Mouse (Mus musculus) intestine, embryonic 16.5 days (tissue): Measurements from ENCODE around the gene Lhb. TPM values are rescaled to one million over a fixed set of nuclear protein-coding genes. Genes with fewer than 3 reads are reported as not detected.
A peak's percentile ranks its signal among the peaks of the same experiment; 100 is the strongest.

ENCODE experiments used
- ATAC-seq: fragments of 200-750 bp; cut with Nextera tagmentation; 2 replicates; pipeline ENCODE4 v1.8.0; 2017; ENCODE audit warnings: moderate TSS enrichment, moderate library complexity
- H3K27ac ChIP-seq: fragments of 300-500 bp; sonication (generic); 2 replicates; pipeline ENCODE4 v1.5.1; 2014; ENCODE audit warnings: mild to moderate bottlenecking, low read length
- H3K27me3 ChIP-seq: fragments of 300-500 bp; sonication (generic); replicated peaks from 2 replicates; pipeline ENCODE4 v1.6.1; 2014; ENCODE audit warnings: low read length, control low read depth, mixed read lengths; ENCODE audit not compliant: control insufficient read depth, insufficient read depth
- H3K36me3 ChIP-seq: fragments of 300-500 bp; sonication (generic); 2 replicates; pipeline ENCODE4 v1.6.1; 2014; ENCODE audit warnings: low read length, control low read depth; ENCODE audit not compliant: control insufficient read depth, insufficient read depth
- H3K4me1 ChIP-seq: fragments of 300-500 bp; sonication (generic); 2 replicates; pipeline ENCODE4 v1.6.1; 2014; ENCODE audit warnings: low read length, control low read depth, mixed read lengths; ENCODE audit not compliant: control insufficient read depth, insufficient read depth
- H3K4me2 ChIP-seq: fragments of 300-500 bp; sonication (generic); 2 replicates; pipeline ENCODE4 v1.6.1; 2014; ENCODE audit warnings: low read depth, low read length, control low read depth
- H3K4me3 ChIP-seq: fragments of 300-500 bp; sonication (generic); 2 replicates; pipeline ENCODE4 v1.5.1; 2014; ENCODE audit warnings: mild to moderate bottlenecking, low read length
- H3K9ac ChIP-seq: fragments of 300-500 bp; sonication (generic); 2 replicates; pipeline ENCODE4 v1.6.1; 2014; ENCODE audit warnings: low read depth, low read length
- H3K9me3 ChIP-seq: fragments of 300-500 bp; sonication (generic); 2 replicates; pipeline ENCODE4 v1.6.1; 2016; ENCODE audit warnings: low read length, control low read depth; ENCODE audit not compliant: control insufficient read depth
- WGBS: fragments of 180-500 bp; shearing (Covaris S2); extraction: QIAGEN DNeasy Blood & Tissue Kit; methylation state at CpG from one replicate; pipeline ENCODE4 v1.1.7; 2014; 5-methylcytosine and 5-hydroxymethylcytosine counted together
- polyA plus RNA-seq: library from polyadenylated mRNA; unstranded; fragments of >200 nt; fragmentation: Nextera tagmentation; extraction: Ambion mirVana; gene quantifications from 2 replicates; pipeline ENCODE4 v1.2.1, GENCODE M21; 2015

The Lhb gene
- polyA plus RNA-seq, 1 experiment from 2014 or later = not detected

DNA sequence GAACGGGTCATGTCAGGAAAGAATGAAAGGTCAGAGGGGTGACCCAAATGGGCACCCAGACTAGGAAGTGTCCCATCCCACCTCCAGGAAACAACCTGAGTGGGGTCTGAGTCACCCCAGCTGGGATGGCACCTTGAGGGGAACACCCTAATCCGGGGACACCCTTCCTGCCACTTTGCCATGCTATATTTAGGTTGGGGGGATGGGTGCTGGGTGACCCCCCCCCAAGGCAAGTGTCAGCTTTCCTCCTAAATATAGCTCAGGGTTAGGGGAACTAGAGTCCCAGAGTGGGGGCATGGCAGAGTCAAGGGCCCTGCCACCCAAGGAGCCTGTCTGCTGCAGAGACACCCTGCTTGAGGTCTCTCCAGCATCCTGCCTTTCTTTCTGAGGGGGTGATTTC is 8.2 kb upstream of the Lhb start:
- WGBS = 82% methylated on average over 2 of the region's 2 CpGs

DNA sequence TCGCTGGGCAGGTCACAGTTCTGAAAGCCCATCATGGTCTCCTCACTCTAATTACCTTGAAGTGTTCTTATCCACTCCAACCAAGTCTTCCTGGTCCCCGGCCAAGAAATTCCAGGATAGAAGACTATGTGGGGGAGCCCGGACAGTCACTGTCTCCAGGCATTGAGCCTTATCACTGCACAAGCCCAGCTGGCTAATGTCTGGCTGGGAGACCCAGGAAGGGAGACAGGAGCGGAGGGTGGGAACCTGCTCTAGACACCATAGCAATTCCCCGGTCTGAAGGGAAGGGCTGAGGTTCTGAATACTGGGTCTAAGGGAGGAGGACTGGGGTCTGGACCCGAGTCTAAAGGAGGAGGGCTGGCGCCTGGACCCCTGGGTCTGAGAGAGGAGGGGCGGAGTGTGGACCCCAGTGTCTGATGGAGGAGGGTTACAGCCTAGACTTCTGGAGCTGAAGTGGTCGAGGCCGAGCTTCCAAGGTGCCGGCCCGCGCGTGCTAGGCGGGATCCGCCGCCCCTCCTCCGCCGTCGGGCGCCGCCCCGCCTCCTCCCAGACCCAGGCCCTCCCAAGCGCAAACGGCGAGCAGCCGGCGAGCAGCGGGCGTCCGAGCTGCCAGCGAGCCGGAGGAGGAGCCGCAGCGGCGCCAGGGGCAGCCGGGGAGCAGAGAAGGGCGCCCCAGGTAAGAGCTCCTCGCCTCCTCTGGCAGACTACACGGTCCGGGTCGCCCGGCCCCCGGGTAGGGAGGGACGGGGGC is 7.3 kb upstream of the Lhb start, which contains the start of gene Ntf5:
Gene Ntf5, plus strand, starts transcription at position 583 of the 751 bp plus-strand sequence.
- H3K27ac ChIP-seq = 0 out of 2 replicates have a peak within 1 kb of the TSS, but pooled peaks have one; percentile 48

More for the DNA sequence above, 8.2 kb upstream of the Lhb start:
- Histone ChIP-seq H3K9ac (no peak overlapping the region), H3K27ac (no peak overlapping the region), H3K4me3 (no peak overlapping the region), H3K4me1 (peaks cover 23% of the 10 kb centered on the region), H3K36me3 (no peaks in the 10 kb centered on the region), H3K27me3 (peaks cover 81% of the 10 kb centered on the region), H3K9me3 (no peaks in the 10 kb centered on the region), H3K4me2 (no peak overlapping the region)
- no peak for ATAC-seq

DNA sequence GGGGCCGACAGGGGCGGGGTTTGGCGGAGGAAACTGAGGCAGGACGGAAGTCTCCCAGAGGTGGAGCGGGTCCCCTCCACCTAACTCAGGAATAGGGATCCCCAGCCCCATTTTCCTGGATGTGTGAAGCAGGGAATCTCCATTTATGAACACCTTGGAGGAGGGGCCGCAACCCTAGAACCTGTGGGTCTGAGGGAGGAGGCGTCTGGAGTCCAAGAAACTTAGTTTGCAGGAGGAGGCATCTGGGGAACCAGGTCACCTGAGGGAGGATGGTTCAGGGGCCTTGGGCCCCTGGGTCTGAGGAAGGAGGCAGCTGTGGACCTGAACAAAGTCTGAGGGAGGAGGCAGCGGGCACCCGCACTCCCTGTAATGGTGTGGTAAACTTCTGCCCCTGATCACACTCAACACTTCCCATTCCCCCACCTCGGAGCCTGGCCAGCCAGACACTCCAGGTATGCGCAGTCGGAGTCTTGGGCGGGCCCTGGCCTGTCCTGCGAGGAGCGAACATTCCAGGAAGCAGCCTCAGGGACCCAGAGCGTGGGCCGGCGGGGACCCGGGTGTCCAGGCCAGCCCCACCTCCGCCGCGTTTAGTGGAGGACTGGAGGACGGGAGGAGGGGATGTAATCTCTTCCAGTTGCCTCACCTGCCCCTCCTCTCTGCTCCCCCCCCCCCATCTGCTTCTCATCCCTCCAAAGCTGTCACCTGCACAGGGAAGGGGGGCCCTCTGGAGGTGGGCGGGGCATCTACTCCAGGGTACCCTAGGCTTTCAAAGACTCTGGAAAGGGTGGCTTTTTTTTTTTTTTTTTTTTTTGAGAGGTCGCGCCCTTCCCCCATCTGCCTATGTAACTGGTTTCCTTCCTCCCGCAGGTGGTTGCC is 6.5 kb upstream of the Lhb start:
- Histone ChIP-seq H3K9me3 (no peaks in the 10 kb centered on the region), H3K27ac (0 out of 2 replicates have a peak overlapping the region, but pooled peaks have one; percentile 48), H3K4me2 (peak overlapping the region; percentile 95), H3K27me3 (peaks cover 73% of the 10 kb centered on the region), H3K4me3 (peak overlapping the region; percentile 65), H3K9ac (peak overlapping the region; percentile 75), H3K4me1 (peaks cover 26% of the 10 kb centered on the region), H3K36me3 (no peaks in the 10 kb centered on the region)
- 2% methylated on average over 27 of the region's 27 CpGs for WGBS
- ATAC-seq = peak; percentile 47

More for the DNA sequence above, 7.3 kb upstream of the Lhb start, which contains the start of gene Ntf5:
- H3K36me3 ChIP-seq = no peaks in the 10 kb centered on the region
- peak; percentile 56 for ATAC-seq
- peaks cover 26% of the 10 kb centered on the region for H3K4me1 ChIP-seq
- WGBS = 3% methylated on average over 41 of the region's 45 CpGs
- no peaks in the 10 kb centered on the region for H3K9me3 ChIP-seq
- peak within 1 kb of the TSS; percentile 95 for H3K4me2 ChIP-seq
- peaks cover 79% of the 10 kb centered on the region for H3K27me3 ChIP-seq
- peak within 1 kb of the TSS; percentile 75 for H3K9ac ChIP-seq
- peak within 1 kb of the TSS; percentile 65 for H3K4me3 ChIP-seq

DNA sequence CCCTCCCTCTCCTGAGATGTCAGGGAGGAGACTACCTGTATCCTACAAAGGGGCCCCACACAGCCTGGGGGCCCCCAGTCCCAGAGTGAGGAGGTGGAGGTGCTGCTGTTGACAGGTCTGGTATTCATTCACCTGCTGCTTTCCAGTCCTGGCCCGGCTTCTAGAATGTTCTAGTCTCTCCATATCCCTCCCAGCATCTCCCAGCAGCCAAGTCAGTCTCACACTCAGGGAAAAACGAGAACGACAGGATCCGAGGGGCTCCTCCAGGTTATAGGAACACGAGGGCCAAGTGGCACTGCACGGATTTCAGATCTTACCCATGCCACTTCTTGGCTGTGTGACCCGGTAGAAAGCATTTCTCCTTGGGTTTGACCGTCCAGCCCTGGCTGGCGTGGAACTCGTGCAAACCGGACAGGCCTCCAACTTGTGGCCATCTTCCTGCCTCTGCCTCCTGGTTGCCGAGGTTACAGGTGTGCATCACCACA is 5.8 kb upstream of the Lhb start:
- Histone ChIP-seq H3K9me3 (no peaks in the 10 kb centered on the region), H3K4me3 (no peak overlapping the region), H3K36me3 (no peaks in the 10 kb centered on the region), H3K27ac (no peak overlapping the region), H3K4me1 (peaks cover 26% of the 10 kb centered on the region), H3K9ac (no peak overlapping the region), H3K27me3 (peaks cover 68% of the 10 kb centered on the region), H3K4me2 (no peak overlapping the region)
- WGBS = 56% methylated on average over 12 of the region's 12 CpGs
- ATAC-seq = no peak

DNA sequence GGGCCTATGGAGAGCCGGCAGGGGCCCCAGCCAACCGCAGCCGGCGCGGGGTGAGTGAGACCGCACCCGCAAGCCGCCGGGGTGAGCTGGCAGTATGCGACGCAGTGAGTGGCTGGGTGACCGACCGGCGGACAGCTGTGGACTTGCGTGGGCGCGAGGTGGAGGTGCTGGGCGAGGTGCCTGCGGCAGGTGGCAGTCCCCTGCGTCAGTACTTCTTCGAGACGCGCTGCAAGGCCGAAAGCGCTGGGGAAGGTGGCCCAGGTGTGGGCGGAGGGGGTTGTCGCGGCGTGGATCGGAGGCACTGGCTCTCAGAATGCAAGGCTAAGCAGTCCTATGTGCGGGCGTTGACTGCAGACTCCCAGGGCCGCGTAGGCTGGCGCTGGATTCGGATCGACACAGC is 5.0 kb upstream of the Lhb start:
- 18% methylated on average over 37 of the region's 37 CpGs for WGBS
- ATAC-seq = no peak
- peak overlapping the region; percentile 27; the same call in 1 of the 2 replicates for H3K9ac ChIP-seq
- H3K27me3 ChIP-seq = peaks cover 59% of the 10 kb centered on the region
- H3K9me3 ChIP-seq = no peaks in the 10 kb centered on the region
- H3K27ac ChIP-seq = no peak overlapping the region
- H3K4me2 ChIP-seq = peak overlapping the region; percentile 26
- H3K4me3 ChIP-seq = peak overlapping the region; percentile 15
- no peaks in the 10 kb centered on the region for H3K36me3 ChIP-seq
- H3K4me1 ChIP-seq = peaks cover 33% of the 10 kb centered on the region

DNA sequence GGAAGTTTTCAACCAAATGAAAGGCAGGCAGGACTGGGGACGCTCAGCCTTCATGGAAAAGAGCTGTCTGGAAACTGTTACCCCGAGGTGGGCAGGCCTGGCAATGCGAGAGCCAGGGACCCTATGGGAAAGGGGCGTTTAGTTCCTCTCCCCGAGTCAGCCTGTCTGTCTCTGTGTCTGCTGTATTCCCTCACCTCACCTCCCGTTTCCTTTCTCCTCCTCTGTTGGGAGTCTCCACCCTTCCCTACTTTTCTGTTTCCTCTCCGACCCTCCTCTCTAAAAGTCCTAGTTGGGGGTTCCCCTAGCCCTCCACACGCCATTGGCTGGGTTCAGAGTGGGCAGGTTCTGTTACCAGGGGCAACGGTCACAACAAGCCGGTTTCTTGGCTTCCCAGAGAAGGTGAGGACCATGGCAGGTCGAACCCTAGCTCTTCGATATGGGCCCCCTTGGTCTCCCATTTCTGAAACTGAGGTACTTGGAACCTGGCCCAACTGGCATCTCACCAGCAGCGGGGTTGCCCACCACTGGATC is 2.6 kb upstream of the Lhb start:
- Histone ChIP-seq H3K4me2 (no peak overlapping the region), H3K4me1 (peaks cover 32% of the 10 kb centered on the region), H3K9me3 (no peaks in the 10 kb centered on the region), H3K9ac (peak overlapping the region; percentile 26; the same call in 1 of the 2 replicates), H3K4me3 (no peak overlapping the region), H3K27me3 (peaks cover 44% of the 10 kb centered on the region), H3K36me3 (0 out of 2 replicates have a peak, but pooled peaks cover 4% of the 10 kb centered on the region), H3K27ac (no peak overlapping the region)
- ATAC-seq = no peak
- 10% methylated on average over 13 of the region's 13 CpGs for WGBS

DNA sequence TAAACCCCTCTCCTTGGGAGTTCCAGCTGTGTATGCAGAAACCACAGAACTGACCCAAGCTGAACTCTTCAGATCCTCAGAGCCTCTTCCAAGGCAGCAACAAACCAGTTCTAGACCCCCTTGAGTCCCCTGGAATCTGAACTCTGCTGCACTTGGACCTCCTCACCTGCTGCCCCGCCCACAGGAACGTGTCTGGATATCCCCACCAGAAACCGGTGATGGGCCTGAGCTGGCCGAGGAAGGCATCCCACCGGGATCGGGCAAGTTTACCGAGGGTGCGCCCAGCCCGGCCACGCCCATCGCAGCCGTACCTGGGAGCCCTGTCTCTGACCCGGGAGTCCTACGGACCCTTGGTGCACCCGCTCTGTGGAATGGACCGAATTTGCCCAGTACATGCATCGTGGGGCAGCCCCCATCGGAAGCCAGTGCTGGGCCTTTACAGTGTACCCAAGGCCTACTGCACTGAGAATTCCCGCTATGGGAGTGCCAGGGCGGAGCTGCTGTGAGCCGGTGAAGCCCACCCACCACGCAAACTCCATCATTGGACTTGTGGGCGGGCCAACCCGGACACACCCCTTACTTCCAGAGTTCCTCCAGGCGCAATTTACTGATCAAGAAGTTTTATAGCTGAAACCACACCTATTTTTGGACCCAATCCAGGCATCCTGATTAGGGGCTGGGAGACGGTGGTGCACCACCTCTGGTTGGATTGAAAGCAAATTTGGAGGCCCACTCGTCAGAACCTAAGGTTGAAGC is 583 bp upstream of the Lhb start:
- Histone ChIP-seq H3K4me2 (no peak overlapping the region), H3K27me3 (peaks cover 26% of the 10 kb centered on the region), H3K4me3 (no peak overlapping the region), H3K4me1 (peaks cover 18% of the 10 kb centered on the region), H3K27ac (no peak overlapping the region), H3K36me3 (peaks cover 20% of the 10 kb centered on the region), H3K9me3 (no peaks in the 10 kb centered on the region), H3K9ac (no peak overlapping the region)
- 12% methylated on average over 27 of the region's 27 CpGs for WGBS
- ATAC-seq = peak; percentile 21

DNA sequence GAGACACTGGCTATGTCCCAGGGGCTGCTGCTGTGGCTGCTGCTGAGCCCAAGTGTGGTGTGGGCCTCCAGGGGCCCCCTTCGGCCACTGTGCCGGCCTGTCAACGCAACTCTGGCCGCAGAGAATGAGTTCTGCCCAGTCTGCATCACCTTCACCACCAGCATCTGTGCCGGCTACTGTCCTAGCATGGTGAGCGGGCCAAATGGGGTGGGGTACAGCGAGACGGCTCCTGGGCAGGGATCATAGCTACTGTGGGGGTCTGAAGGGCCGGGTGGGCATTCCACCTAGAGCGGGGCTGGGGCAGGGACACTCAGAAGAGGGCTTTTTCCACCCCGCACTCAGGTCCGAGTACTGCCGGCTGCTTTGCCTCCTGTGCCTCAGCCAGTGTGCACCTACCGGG is 574 bp downstream of the Lhb start:
- H3K9me3 ChIP-seq = no peaks in the 10 kb centered on the region
- ATAC-seq = no peak
- 95% methylated on average over 14 of the region's 14 CpGs for WGBS
- H3K36me3 ChIP-seq = peaks cover 21% of the 10 kb centered on the region
- no peak overlapping the region for H3K4me3 ChIP-seq
- H3K27me3 ChIP-seq = peaks cover 16% of the 10 kb centered on the region
- H3K4me1 ChIP-seq = peaks cover 12% of the 10 kb centered on the region
- H3K4me2 ChIP-seq = no peak overlapping the region
- no peak overlapping the region for H3K9ac ChIP-seq
- no peak overlapping the region for H3K27ac ChIP-seq
